Mouse (Mus musculus) heart, postnatal 0 days (tissue): ENCODE results near the gene Olfr692. TPM values are rescaled to one million over a fixed set of nuclear protein-coding genes. Genes with fewer than 3 reads are reported as not detected.
"Not testable (repeated sequence)": the region's sequence is repeated elsewhere in the genome, so short reads cannot be mapped to it uniquely, and the experiment has no call there.

Experiments used
- ATAC-seq: fragments of 200-750 bp; cut with Nextera tagmentation; 2 replicates; pipeline ENCODE4 v1.8.0; 2017; ENCODE audit warnings: low read depth, moderate number of reproducible peaks, moderate library complexity; ENCODE audit not compliant: insufficient read depth
- DNase-seq: peaks from one replicate; pipeline ENCODE4 v3.0.0-alpha.2; 2016; ENCODE audit warnings: low spot score
- H3K27ac ChIP-seq: fragments of 300-500 bp; sonication (generic); 2 replicates; pipeline ENCODE4 v1.5.1; 2014; ENCODE audit warnings: low read depth, mild to moderate bottlenecking
- H3K27me3 ChIP-seq: fragments of 300-500 bp; sonication (generic); 2 replicates; pipeline ENCODE4 v1.6.1; 2014; ENCODE audit warnings: low read length, mixed read lengths; ENCODE audit not compliant: control insufficient read depth, insufficient read depth
- H3K36me3 ChIP-seq: fragments of 300-500 bp; sonication (generic); replicated peaks from 2 replicates; pipeline ENCODE4 v1.6.1; 2014; ENCODE audit warnings: low read length, mixed read lengths; ENCODE audit not compliant: control insufficient read depth, insufficient read depth
- H3K4me1 ChIP-seq: fragments of 300-500 bp; sonication (generic); 2 replicates; pipeline ENCODE4 v1.6.1; 2014; ENCODE audit warnings: antibody characterized with exemption; ENCODE audit not compliant: control insufficient read depth, insufficient read depth
- H3K4me2 ChIP-seq: fragments of 300-500 bp; sonication (generic); 2 replicates; pipeline ENCODE4 v1.6.1; 2014; ENCODE audit warnings: low read depth, mild to moderate bottlenecking, low read length, moderate library complexity
- H3K4me3 ChIP-seq: fragments of 300-500 bp; sonication (generic); 2 replicates; pipeline ENCODE4 v1.5.1; 2014; ENCODE audit warnings: low read depth, low read length
- H3K9ac ChIP-seq: fragments of 300-500 bp; sonication (generic); replicated peaks from 2 replicates; pipeline ENCODE4 v1.6.1; 2014; ENCODE audit warnings: low read depth, low read length, mixed read lengths
- H3K9me3 ChIP-seq: fragments of 300-500 bp; sonication (generic); replicated peaks from 2 replicates; pipeline ENCODE4 v1.6.1; 2016; ENCODE audit warnings: low read length; ENCODE audit not compliant: control insufficient read depth
- CTCF ChIP-seq: IDR thresholded peaks from 2 replicates; pipeline ENCODE4 v1.5.1; 2016; ENCODE audit warnings: antibody characterized with exemption, control low read depth, low read depth
- EP300 ChIP-seq: IDR thresholded peaks from 2 replicates; pipeline ENCODE4 v1.6.1; 2016; ENCODE audit warnings: antibody characterized with exemption, low read depth
- WGBS: fragments of 180-500 bp; shearing (Covaris S2); extraction: QIAGEN DNeasy Blood & Tissue Kit; methylation state at CpG from one replicate; pipeline ENCODE4 v1.1.7; 2014; 5-methylcytosine and 5-hydroxymethylcytosine counted together
- polyA plus RNA-seq: library from polyadenylated mRNA; unstranded; fragments of >200 nt; fragmentation: Nextera tagmentation; extraction: Ambion mirVana; gene quantifications from 2 replicates; pipeline ENCODE4 v1.2.1, GENCODE M21; 2015
- total RNA-seq: library from RNA; depleted of rRNA; stranded (reverse); fragments of >200 nt; gene quantifications from 2 replicates; pipeline ENCODE4 v1.2.3, GENCODE M21; 2014; ENCODE audit warnings: low replicate concordance; rRNA removed

Olfr692 gene
- total RNA-seq (not detected in 2 replicates), polyA plus RNA-seq (not detected in 2 replicates)

DNA sequence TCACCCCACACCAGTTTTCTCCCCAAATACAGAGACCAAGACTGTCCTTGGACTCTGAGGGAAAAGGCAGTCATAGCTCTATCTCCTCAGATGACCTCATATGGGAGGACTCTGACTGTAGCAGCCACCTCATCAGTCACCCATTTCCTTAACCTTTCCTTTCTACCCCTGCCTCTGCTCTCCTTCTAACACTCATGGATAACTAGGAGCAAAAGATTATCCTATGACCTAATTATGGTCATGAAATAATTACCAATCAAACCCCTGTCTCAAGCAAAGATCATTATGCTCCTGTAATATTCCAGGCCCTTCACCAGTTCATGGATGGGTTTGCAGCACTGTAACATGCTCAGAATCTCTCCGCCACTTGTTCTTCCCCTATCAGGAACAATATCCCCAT lies at the start of gene Olfr692:
Olfr692 (plus strand) TSS at position 301 of the 400 bp plus-strand sequence.
- Histone ChIP-seq H3K9me3 (no peaks in the 10 kb centered on the region), H3K27ac (no peak within 1 kb of the TSS), H3K4me2 (no peak within 1 kb of the TSS), H3K4me1 (0 out of 2 replicates have a peak, but pooled peaks cover 3% of the 10 kb centered on the region), H3K9ac (no peak within 1 kb of the TSS), H3K36me3 (no peaks in the 10 kb centered on the region; the same call in 1 of the 2 replicates), H3K4me3 (no peak within 1 kb of the TSS), H3K27me3 (no peaks in the 10 kb centered on the region)
- TF ChIP-seq EP300: no peak
- no peak for TF ChIP-seq CTCF
- no peak for ATAC-seq
- 72% methylated on average over 1 of the region's 1 CpGs for WGBS
- no peak for DNase-seq

DNA sequence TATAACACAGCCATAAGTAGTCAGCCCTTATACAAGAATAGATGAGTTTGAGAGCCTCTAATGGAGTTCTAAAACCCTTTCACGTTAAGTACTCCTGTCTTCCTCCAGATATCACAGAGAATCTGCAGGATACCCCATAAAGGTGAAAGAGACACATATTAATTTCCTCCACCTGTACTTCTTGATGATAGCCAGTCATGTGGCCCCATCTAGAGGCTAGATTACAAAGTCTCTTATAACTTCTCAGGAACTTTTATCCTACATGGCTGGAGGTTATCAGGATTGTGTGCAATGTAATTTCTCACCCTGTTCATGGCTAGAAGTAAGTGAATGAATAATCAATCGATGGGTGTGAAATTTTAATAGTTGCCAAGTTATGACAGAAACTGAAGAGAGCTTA lies 42.7 kb upstream of the Olfr692 start:
- H3K9me3 ChIP-seq: no peaks in the 10 kb centered on the region
- ATAC-seq (no peak), DNase-seq (no peak)
- no peaks in the 10 kb centered on the region for H3K27me3 ChIP-seq
- no peak overlapping the region for H3K27ac ChIP-seq
- WGBS: 54% methylated on average over 2 of the region's 2 CpGs
- H3K4me1 ChIP-seq: no peaks in the 10 kb centered on the region
- H3K4me3 ChIP-seq: no peak overlapping the region
- no peak overlapping the region for H3K4me2 ChIP-seq
- H3K9ac ChIP-seq: no peak overlapping the region
- no peaks in the 10 kb centered on the region for H3K36me3 ChIP-seq
- TF ChIP-seq EP300: no peak

DNA sequence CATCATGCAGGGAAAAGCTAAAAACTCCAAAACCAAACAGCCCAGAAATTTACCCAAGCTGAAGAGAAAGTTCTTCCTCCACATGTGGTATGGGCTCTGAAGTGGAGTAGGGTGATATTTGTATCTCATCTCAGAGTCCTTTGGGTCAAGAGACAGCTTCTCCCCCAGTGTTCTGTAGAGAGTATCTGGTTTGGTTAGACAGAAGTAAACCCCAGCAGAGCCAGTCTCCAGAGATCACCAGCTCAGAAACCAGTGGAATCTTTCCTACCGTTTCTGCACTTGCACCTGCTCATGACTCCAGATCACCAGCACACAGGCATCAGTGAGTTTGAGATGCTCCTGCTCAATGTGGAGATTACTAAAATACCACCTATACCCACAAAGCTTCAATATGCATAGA lies 34.0 kb upstream of the Olfr692 start, which contains the start of gene Olfr690:
Olfr690 (minus strand) TSS at position 101 of the 400 bp plus-strand sequence.
- Histone ChIP-seq H3K36me3 (no peaks in the 10 kb centered on the region), H3K9me3 (no peaks in the 10 kb centered on the region), H3K27me3 (no peaks in the 10 kb centered on the region), H3K4me2 (no peak within 1 kb of the TSS), H3K9ac (no peak within 1 kb of the TSS), H3K4me3 (no peak within 1 kb of the TSS), H3K4me1 (no peaks in the 10 kb centered on the region), H3K27ac (no peak within 1 kb of the TSS)
- no peak for ATAC-seq
- TF ChIP-seq EP300: no peak
- no peak for TF ChIP-seq CTCF
- WGBS: 76% methylated on average over 1 of the region's 1 CpGs
- DNase-seq: no peak

DNA sequence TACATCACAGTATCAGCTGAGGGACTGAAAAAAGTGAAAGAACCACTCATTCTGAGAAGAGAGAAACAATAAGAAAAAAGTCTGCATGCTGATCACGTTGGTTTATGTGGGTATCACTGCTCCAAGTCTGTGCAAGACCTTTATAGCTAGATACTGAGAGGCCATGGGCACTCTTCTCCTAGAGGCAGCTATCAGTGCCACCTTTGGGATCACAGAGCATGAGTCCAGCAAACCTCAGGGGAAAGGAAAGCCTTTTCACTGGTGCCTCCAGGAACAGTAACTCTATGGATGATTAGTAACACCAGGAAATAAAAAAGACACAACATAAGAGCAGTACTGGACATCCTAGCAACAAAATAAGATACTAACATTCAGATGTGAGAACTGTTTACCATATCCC lies 25.9 kb upstream of the Olfr692 start, which contains the start of gene Olfr691:
Olfr691 (minus strand) TSS at position 101 of the 400 bp plus-strand sequence.
- H3K9ac ChIP-seq: no peak within 1 kb of the TSS
- no peak within 1 kb of the TSS for H3K4me2 ChIP-seq
- H3K36me3 ChIP-seq: no peaks in the 10 kb centered on the region
- no peaks in the 10 kb centered on the region for H3K27me3 ChIP-seq
- no peak for ATAC-seq
- H3K4me1 ChIP-seq: no peaks in the 10 kb centered on the region
- no peak for DNase-seq
- no peak within 1 kb of the TSS for H3K4me3 ChIP-seq
- H3K27ac ChIP-seq: no peak within 1 kb of the TSS
- WGBS: 39% methylated on average over 1 of the region's 1 CpGs
- no peaks in the 10 kb centered on the region for H3K9me3 ChIP-seq
- no peak for TF ChIP-seq CTCF
- no peak for TF ChIP-seq EP300

DNA sequence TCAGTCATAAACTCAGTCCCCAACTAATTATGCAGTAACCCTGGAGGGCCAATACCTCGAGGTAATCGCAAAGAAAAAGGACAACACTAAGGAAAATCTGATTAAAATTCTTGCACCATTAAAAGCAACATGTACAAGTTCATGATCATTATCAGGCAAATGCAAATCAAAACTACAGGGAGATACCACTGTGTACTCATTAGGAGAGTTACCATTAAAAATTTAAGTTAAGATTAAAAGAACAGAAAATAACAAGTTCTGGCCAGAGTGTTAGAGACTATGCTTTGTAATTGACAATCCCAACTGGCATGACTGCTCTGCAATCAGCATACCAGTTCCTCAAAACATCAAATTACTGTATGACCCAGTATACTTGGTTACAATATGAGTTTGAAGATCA lies 25.3 kb upstream of the Olfr692 start:
- Histone ChIP-seq H3K9me3 (no peaks in the 10 kb centered on the region), H3K4me1 (no peaks in the 10 kb centered on the region), H3K27ac (no peak overlapping the region), H3K4me3 (no peak overlapping the region), H3K4me2 (no peak overlapping the region), H3K36me3 (no peaks in the 10 kb centered on the region), H3K9ac (no peak overlapping the region), H3K27me3 (no peaks in the 10 kb centered on the region)
- DNase-seq (no peak), ATAC-seq (no peak)
- 76% methylated on average over 2 of the region's 2 CpGs for WGBS
- TF ChIP-seq EP300: no peak
- TF ChIP-seq CTCF: no peak

DNA sequence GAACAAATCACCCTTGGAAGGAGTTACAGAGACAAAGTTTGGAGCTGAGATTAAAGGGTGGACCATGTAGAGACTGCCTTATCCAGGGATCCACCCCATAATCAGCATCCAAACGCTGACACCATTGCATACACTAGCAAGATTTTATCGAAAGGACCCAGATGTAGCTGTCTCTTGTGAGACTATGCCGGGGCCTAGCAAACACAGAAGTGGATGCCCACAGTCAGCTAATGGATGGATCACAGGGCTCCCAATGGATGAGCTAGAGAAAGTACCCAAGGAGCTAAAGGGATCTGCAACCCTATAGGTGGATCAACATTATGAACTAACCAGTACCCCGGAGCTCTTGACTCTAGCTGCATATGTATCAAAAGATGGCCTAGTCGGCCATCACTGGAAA lies 12.0 kb upstream of the Olfr692 start:
- H3K9ac ChIP-seq, H3K4me3 ChIP-seq, H3K27me3 ChIP-seq, ATAC-seq, H3K27ac ChIP-seq, H3K4me2 ChIP-seq, DNase-seq, H3K36me3 ChIP-seq, H3K9me3 ChIP-seq, H3K4me1 ChIP-seq: not testable (repeated sequence)
- no CpG with 5 or more reads among the region's 5 CpGs for WGBS

DNA sequence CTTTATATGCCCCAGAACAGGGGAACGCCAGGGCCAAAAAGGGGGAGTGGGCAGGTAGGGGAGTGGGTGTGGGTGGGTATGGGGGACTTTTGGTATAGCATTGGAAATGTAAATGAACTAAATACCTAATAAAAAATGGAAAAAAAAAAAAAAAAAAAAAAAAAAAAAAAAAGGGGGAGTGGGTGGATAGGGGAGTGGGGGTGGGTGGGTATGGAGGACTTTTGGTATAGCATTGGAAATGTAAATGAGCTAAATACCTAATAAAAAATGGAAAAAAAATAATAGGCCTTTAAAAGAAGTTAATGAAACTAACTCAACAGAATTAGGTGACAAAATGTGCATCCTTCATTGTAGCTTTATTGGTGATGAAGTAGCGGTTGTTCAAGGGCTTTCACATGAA lies 11.5 kb upstream of the Olfr692 start:
- not testable (repeated sequence) for H3K4me3 ChIP-seq, H3K27me3 ChIP-seq, H3K9me3 ChIP-seq, DNase-seq, H3K27ac ChIP-seq, H3K4me2 ChIP-seq, H3K4me1 ChIP-seq, H3K36me3 ChIP-seq, ATAC-seq, H3K9ac ChIP-seq
- 78% methylated on average over 1 of the region's 2 CpGs for WGBS
